Mouse (Mus musculus) ES-E14 (cell line): ENCODE measurements around the gene Mypop. TPM values are rescaled to one million over a fixed set of nuclear protein-coding genes. Genes with fewer than 3 reads are reported as not detected.

Experiments used
- DNase-seq: peaks from one replicate; pipeline ENCODE4 v3.0.0-alpha.2; 2013; ENCODE audit warnings: low read depth, low spot score
- H3K27ac ChIP-seq: 2 replicates; pipeline ENCODE4 v1.5.1; 2012; ENCODE audit warnings: low read depth, mild to moderate bottlenecking, low read length, moderate library complexity, mixed read lengths; ENCODE audit not compliant: poor library complexity, insufficient read depth, severe bottlenecking
- H3K36me3 ChIP-seq: 2 replicates; pipeline ENCODE4 v1.6.1; 2012; ENCODE audit warnings: mild to moderate bottlenecking, low read length, moderate library complexity, mixed read lengths; ENCODE audit not compliant: control insufficient read depth, poor library complexity, insufficient read depth, severe bottlenecking
- H3K4me1 ChIP-seq, 2 experiments: fragments of 150-350 bp in 1 of 2; sonication (generic) in 1 of 2; 2 replicates each; pipeline ENCODE4 v1.6.1; 2012; ENCODE audit warnings: low read length in 2 of 2, mild to moderate bottlenecking in 1 of 2, mixed read lengths in 1 of 2; ENCODE audit not compliant: control insufficient read depth in 2 of 2, insufficient read depth in 2 of 2, poor library complexity in 1 of 2
- H3K4me3 ChIP-seq, 2 experiments: fragments of 150-350 bp in 1 of 2; sonication (generic) in 1 of 2; 2 replicates each; pipeline ENCODE4 v1.5.1; 2012; ENCODE audit warnings: low read length in 2 of 2, low read depth in 1 of 2, mild to moderate bottlenecking in 1 of 2, mixed read lengths in 1 of 2; ENCODE audit not compliant: insufficient read depth in 1 of 2, poor library complexity in 1 of 2, severe bottlenecking in 1 of 2
- H3K9ac ChIP-seq: 2 replicates; pipeline ENCODE4 v1.6.1; 2012; ENCODE audit warnings: low read depth, mild to moderate bottlenecking, low read length, mixed read lengths; ENCODE audit not compliant: poor library complexity, insufficient read depth, severe bottlenecking
- H3K9me3 ChIP-seq: fragments of 150-350 bp; sonication (generic); 2 replicates; pipeline ENCODE4 v1.6.1; 2012; ENCODE audit warnings: low read depth, mild to moderate bottlenecking, low read length; ENCODE audit not compliant: control insufficient read depth, insufficient read depth
- CHD2 ChIP-seq: IDR thresholded peaks from 2 replicates; pipeline ENCODE4 v1.6.1; 2014; ENCODE audit warnings: mild to moderate bottlenecking, low read depth, low read length, inconsistent platforms
- HCFC1 ChIP-seq: IDR thresholded peaks from 2 replicates; pipeline ENCODE4 v1.6.1; 2012; ENCODE audit warnings: low read length, inconsistent platforms, borderline replicate concordance; ENCODE audit not compliant: insufficient read depth
- MAFK ChIP-seq: IDR thresholded peaks from 2 replicates; pipeline ENCODE4 v1.6.1; 2014; ENCODE audit warnings: mild to moderate bottlenecking, low read depth, low read length, inconsistent platforms; ENCODE audit not compliant: insufficient read depth
- ZC3H11A ChIP-seq: IDR thresholded peaks from 2 replicates; pipeline ENCODE4 v1.6.1; 2012; ENCODE audit warnings: low read depth, mild to moderate bottlenecking, inconsistent platforms, low read length, borderline replicate concordance
- ZNF384 ChIP-seq: IDR thresholded peaks from 2 replicates; pipeline ENCODE4 v1.6.1; 2012; ENCODE audit warnings: low read depth, low read length, inconsistent platforms
- in situ Hi-C, 2 experiments: fragments of 600-800 bp; cut with MboI; formaldehyde crosslinking; loops; one replicate each; pipeline ENCODE4 v1.15.1; 2025; ENCODE audit warnings: low sequenced_read_pairs in 2 of 2, inconsistent platforms in 1 of 2; ENCODE audit not compliant: unreplicated experiment in 2 of 2
- total RNA-seq: library from RNA; depleted of rRNA; stranded (reverse); fragments of 300-350 nt; gene quantifications from 2 replicates; pipeline ENCODE4 v1.2.3, GENCODE M21; 2012; rRNA removed

Gene Mypop
- total RNA-seq: 3.1 and 3.7 TPM in 2 replicates

DNA sequence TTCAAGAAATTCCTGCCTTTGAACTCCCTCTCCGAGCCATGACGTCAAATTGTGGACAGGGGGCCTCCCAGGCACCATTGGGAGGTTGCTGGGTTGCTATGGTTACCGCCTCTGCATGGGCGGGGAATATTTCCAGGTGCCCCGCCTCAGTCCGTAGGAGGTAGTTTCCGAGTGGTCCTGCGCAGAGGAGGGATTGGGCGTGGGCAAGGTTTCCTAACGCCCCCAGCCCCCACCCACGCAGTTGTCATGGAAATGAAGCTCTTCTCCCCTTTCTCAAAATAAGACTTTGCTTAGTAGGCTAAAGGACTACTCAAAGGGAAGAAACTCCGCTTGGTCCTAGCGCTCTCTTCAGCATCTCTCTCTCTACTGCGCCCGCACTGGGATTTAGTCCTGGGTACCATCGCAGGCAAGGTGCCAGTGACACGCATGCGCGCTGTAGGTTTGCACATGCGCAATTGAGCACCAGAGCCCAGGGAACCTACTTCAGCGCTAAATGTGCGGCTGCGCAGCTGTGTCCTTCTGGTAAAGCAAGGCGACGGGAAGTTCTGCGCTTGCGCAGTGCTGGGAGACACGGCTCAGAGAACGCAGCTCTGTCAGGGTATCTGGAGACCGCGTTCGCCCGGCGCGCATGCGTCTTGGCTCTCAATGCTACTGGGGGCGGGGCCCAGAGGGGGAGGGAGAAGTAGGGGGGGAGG, at the start of gene Mypop:
Mypop (plus strand) TSS at position 645 of the 695 bp plus-strand sequence.
- TF ChIP-seq ZC3H11A: no peak
- TF ChIP-seq MAFK: no peak
- TF ChIP-seq CHD2: no peak
- TF ChIP-seq ZNF384: no peak
- TF ChIP-seq HCFC1: no peak
- Histone ChIP-seq H3K4me3 (peak within 1 kb of the TSS; percentile 61 to 70), H3K9me3 (no peaks in the 10 kb centered on the region), H3K4me1 (peaks cover 0 to 3% of the 10 kb centered on the region in 2 experiments; a peak in 1 of 4 replicates), H3K27ac (no peak within 1 kb of the TSS), H3K9ac (peak within 1 kb of the TSS; percentile 44), H3K36me3 (no peaks in the 10 kb centered on the region)
- DNase-seq: peak; percentile 100
- in situ Hi-C loops: no loop called here

DNA sequence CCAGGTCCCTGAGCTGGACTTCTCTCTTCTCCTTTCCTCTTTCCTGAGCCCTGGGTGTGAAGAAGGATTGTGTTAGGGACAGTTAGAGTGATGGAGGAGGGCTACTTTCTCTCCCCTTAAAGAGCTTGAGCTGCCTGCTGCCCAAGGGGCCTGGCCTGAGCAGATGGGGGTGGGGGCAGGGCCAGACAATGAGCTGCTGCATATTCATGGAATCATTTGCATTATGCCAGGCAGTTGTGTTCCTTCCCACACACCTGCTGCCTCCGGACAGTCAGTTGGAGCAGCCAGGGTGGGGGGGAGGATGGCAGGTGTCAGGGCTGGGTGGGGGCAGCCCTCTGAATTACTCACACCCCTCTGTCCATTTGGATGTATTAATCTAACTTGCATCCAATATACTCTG, 48.7 kb upstream of the Mypop start:
- no peaks in the 10 kb centered on the region for H3K36me3 ChIP-seq
- DNase-seq: no peak
- no peak overlapping the region for H3K4me3 ChIP-seq
- no peaks in the 10 kb centered on the region for H3K9me3 ChIP-seq
- in situ Hi-C loops: no loop called here
- peaks cover 0 to 5% of the 10 kb centered on the region in 2 experiments; a peak in 3 of 4 replicates for H3K4me1 ChIP-seq
- no peak for TF ChIP-seq ZNF384
- H3K9ac ChIP-seq: no peak overlapping the region
- no peak overlapping the region for H3K27ac ChIP-seq

DNA sequence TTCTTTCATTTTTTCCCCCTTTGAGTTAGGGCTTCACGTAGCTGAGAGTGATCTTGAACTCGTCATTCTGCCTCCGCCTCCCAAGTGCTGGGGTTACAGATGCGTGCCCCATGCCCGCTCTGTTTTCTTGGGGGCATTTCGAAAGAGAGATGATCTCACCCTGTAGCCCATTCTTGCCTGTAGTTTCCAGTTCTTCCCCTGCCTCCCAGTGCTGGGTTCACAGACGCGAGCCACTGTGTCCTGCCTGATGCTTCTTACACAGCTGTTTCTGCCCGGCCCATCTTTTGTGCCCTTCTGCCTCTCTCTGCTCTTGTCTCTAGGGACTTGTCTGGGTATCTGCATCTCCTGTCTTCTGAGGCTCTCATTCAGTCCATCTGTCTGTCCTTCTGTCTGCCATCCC, 48.2 kb upstream of the Mypop start:
- Histone ChIP-seq H3K9me3 (no peaks in the 10 kb centered on the region), H3K27ac (no peak overlapping the region), H3K4me1 (peaks cover 0 to 7% of the 10 kb centered on the region in 2 experiments; a peak in 3 of 4 replicates), H3K36me3 (no peaks in the 10 kb centered on the region), H3K4me3 (no peak overlapping the region), H3K9ac (no peak overlapping the region)
- in situ Hi-C loops: no loop called here
- DNase-seq: no peak
- TF ChIP-seq ZNF384: no peak
- TF ChIP-seq HCFC1: no peak
- no peak for TF ChIP-seq CHD2
- TF ChIP-seq ZC3H11A: no peak
- no peak for TF ChIP-seq MAFK

DNA sequence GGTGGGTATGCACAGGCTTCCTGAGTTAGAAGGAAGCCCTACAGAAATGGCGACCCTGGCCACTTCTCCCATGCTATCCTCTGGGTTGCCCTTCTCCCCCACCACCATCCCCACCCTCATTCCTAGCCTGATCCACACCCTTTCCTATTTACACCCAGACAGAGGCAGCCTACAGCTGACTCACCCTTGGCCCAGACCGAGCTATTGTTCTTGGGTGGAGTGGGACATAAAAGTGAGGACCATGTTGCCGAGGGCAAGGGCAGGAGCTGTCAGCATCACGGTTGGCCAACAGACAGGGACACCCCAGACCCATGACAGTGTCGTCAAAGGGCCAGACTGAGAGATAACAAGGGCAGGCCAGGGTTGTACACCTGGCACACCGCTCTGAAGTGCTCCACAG, 42.9 kb upstream of the Mypop start:
- 0 out of 2 replicates have a peak overlapping the region, but pooled peaks have one; percentile 17 for H3K27ac ChIP-seq
- no peaks in the 10 kb centered on the region for H3K36me3 ChIP-seq
- peaks cover 0 to 25% of the 10 kb centered on the region in 2 experiments; a peak in 2 of 4 replicates for H3K4me1 ChIP-seq
- in situ Hi-C loops: no loop called here
- TF ChIP-seq ZNF384: no peak
- no peak for TF ChIP-seq MAFK
- TF ChIP-seq CHD2: no peak
- TF ChIP-seq ZC3H11A: no peak
- TF ChIP-seq HCFC1: no peak
- H3K9me3 ChIP-seq: no peaks in the 10 kb centered on the region
- H3K9ac ChIP-seq: no peak overlapping the region
- no peak for DNase-seq
- H3K4me3 ChIP-seq: no peak overlapping the region
